Mouse (Mus musculus) T-helper 17 cell (primary cell): Measurements from ENCODE around the gene Gm37240.

Experiments used
- in situ Hi-C, 2 experiments: fragments of 300-600 bp; cut with MboI, MseI; formaldehyde crosslinking; loops; 1 replicate in 1 of 2; 2 replicates in 1 of 2; pipeline ENCODE4 v1.15.1; 2025; ENCODE audit warnings: high pct_unique_total_duplicates in 2 of 2

Gm37240 gene

GRCm38 (mm10) chr3:84731403-84732015 is 1155.8 kb downstream of the Gm37240 start:
- in situ Hi-C loops: no loop called here

- in situ Hi-C loops: no loop called here
Observed at GRCm38 (mm10) chr3:84731003-84731402, 1156.3 kb downstream of the Gm37240 start.

GRCm38 (mm10) chr3:84729806-84730205 is 1157.5 kb downstream of the Gm37240 start:
- in situ Hi-C loops: loop anchor here in 1 of 2 experiments (5.0 kb wide), 1 partner anchor 63 kb away; the partner anchor contains the start of gene Tmem154

GRCm38 (mm10) chr3:84723996-84724395 is 1163.3 kb downstream of the Gm37240 start:
- in situ Hi-C loops: no loop called here

- in situ Hi-C loops: no loop called here
Observed at GRCm38 (mm10) chr3:84722680-84723079, 1164.6 kb downstream of the Gm37240 start.

- in situ Hi-C loops: no loop called here
Observed at GRCm38 (mm10) chr3:84715073-84715768, 1172.1 kb downstream of the Gm37240 start.

- in situ Hi-C loops: no loop called here
Observed at GRCm38 (mm10) chr3:84712941-84713340, 1174.4 kb downstream of the Gm37240 start.

- in situ Hi-C loops: no loop called here
Observed at GRCm38 (mm10) chr3:84710723-84711122, 1176.6 kb downstream of the Gm37240 start.

GRCm38 (mm10) chr3:84709967-84710366 is 1177.4 kb downstream of the Gm37240 start:
- in situ Hi-C loops: loop anchor here in 1 of 2 experiments (5.0 kb wide), 1 partner anchor 137 kb away; no protein-coding TSS in a partner anchor

- in situ Hi-C loops: loop anchor here in 1 of 2 experiments (5.0 kb wide), 1 partner anchor 138 kb away; no protein-coding TSS in a partner anchor
Observed at GRCm38 (mm10) chr3:84709100-84709499, 1178.2 kb downstream of the Gm37240 start.

GRCm38 (mm10) chr3:84708469-84708868 is 1178.8 kb downstream of the Gm37240 start:
- in situ Hi-C loops: loop anchor here in 1 of 2 experiments (5.0 kb wide), 1 partner anchor 139 kb away; no protein-coding TSS in a partner anchor

- in situ Hi-C loops: loop anchor here in 1 of 2 experiments (5.0 kb wide), 1 partner anchor 142 kb away; no protein-coding TSS in a partner anchor
Observed at GRCm38 (mm10) chr3:84705224-84705623, 1182.1 kb downstream of the Gm37240 start.

GRCm38 (mm10) chr3:84703083-84703810 is 1184.1 kb downstream of the Gm37240 start:
- in situ Hi-C loops: no loop called here

GRCm38 (mm10) chr3:84701964-84702363 is 1185.4 kb downstream of the Gm37240 start:
- in situ Hi-C loops: no loop called here

- in situ Hi-C loops: no loop called here
Observed at GRCm38 (mm10) chr3:84701509-84701908, 1185.8 kb downstream of the Gm37240 start.

- in situ Hi-C loops: loop anchor here in 1 of 2 experiments (5.0 kb wide), 1 partner anchor 206 kb away; no protein-coding TSS in a partner anchor
Observed at GRCm38 (mm10) chr3:84696428-84696917, 1190.8 kb downstream of the Gm37240 start.

- in situ Hi-C loops: loop anchor here in 1 of 2 experiments (5.0 kb wide), 1 partner anchor 206 kb away; no protein-coding TSS in a partner anchor
Observed at GRCm38 (mm10) chr3:84695867-84696361, 1191.4 kb downstream of the Gm37240 start.

GRCm38 (mm10) chr3:84695418-84695817 is 1191.9 kb downstream of the Gm37240 start:
- in situ Hi-C loops: loop anchor here in 1 of 2 experiments (5.0 kb wide), 1 partner anchor 207 kb away; no protein-coding TSS in a partner anchor

GRCm38 (mm10) chr3:84693886-84694285 is 1193.4 kb downstream of the Gm37240 start:
- in situ Hi-C loops: no loop called here

GRCm38 (mm10) chr3:84692647-84693199 is 1194.6 kb downstream of the Gm37240 start:
- in situ Hi-C loops: no loop called here
